Comparison of ENCODE assay signal across 14 mouse cellular contexts in the genomic region with DNA sequence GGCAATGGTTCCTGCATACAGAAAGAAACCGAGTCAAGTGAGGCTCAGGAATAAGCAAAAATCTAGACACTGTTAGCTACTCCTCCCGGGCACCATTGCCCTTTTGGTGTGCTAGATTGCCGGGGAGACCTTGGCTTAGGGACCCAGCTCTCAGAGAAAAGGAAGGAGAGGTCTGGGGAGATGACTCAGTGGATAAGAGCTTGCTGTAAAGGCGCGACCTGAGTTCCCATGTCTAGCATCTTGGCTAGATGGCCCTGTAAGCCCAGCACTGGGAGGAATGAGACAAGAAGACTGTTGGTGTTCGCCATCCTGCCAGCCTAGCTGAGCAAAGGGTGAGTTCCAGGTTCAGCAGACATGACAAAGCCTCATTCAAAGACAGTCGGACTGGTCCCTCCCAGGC.
"Had no signal": no experiment of that assay in that cellular context is flagged by ENCODE, and none has a peak within 500 bp of the region (broad histone marks: within the 10 kb centered on the region; RNA-seq: fewer than 3 reads in every experiment).

No protein-coding gene starts in this region.

- H3K4me3 ChIP-seq: kidney, embryonic 15.5 days; left cerebral cortex, adult 2 months; liver, embryonic 13.5 days had no signal

- H3K9ac ChIP-seq: kidney, embryonic 15.5 days; liver, embryonic 13.5 days had no signal

- H3K9me3 ChIP-seq: kidney, embryonic 15.5 days; liver, embryonic 13.5 days had no signal

- H3K27me3 ChIP-seq: liver, embryonic 13.5 days had no signal

- H3K4me2 ChIP-seq: kidney, embryonic 15.5 days; liver, embryonic 13.5 days; midbrain, embryonic 11.5 days had no signal

- H3K36me3 ChIP-seq: kidney, embryonic 15.5 days had no signal

- H3K27ac ChIP-seq: kidney, embryonic 15.5 days; left cerebral cortex, adult 2 months; liver, embryonic 13.5 days; stomach, postnatal 0 days had no signal

- H3K4me1 ChIP-seq: kidney, embryonic 15.5 days; liver, embryonic 13.5 days had no signal

- DNase-seq: kidney, postnatal 10 days; kidney, postnatal 36 days; layer of hippocampus, postnatal 36 days; liver, embryonic 13.5 days; lung, adult 2 months; lung, postnatal 14 days; lung, postnatal 4 days; midbrain, embryonic 14.5 days; thymus, adult 18-20 months; thymus, postnatal 4 days had no signal
